Mouse (Mus musculus) hindbrain, embryonic 14.5 days (tissue): Measurements from ENCODE around the gene Slc25a36. TPM values are rescaled to one million over a fixed set of nuclear protein-coding genes. Genes with fewer than 3 reads are reported as not detected.

ENCODE experiments used
- ATAC-seq: fragments of 200-750 bp; cut with Nextera tagmentation; 2 replicates; pipeline ENCODE4 v1.8.0; 2017; ENCODE audit warnings: moderate number of reproducible peaks, mild to moderate bottlenecking, moderate TSS enrichment, moderate library complexity; ENCODE audit not compliant: low FRiP score
- DNase-seq: peaks from one replicate; pipeline ENCODE4 v3.0.0-alpha.2; 2015; ENCODE audit warnings: low spot score
- H3K27ac ChIP-seq: fragments of 300-500 bp; sonication (generic); 2 replicates; pipeline ENCODE4 v1.5.1; 2014; ENCODE audit warnings: mild to moderate bottlenecking, moderate library complexity
- H3K27me3 ChIP-seq: fragments of 300-500 bp; sonication (generic); 2 replicates; pipeline ENCODE4 v1.6.1; 2014; ENCODE audit warnings: mild to moderate bottlenecking, low read length, mixed read lengths; ENCODE audit not compliant: control insufficient read depth, insufficient read depth
- H3K36me3 ChIP-seq: fragments of 300-500 bp; sonication (generic); replicated peaks from 2 replicates; pipeline ENCODE4 v1.6.1; 2014; ENCODE audit not compliant: control insufficient read depth, insufficient read depth
- H3K4me1 ChIP-seq: fragments of 300-500 bp; sonication (generic); replicated peaks from 2 replicates; pipeline ENCODE4 v1.6.1; 2014; ENCODE audit warnings: antibody characterized with exemption, low read length, mixed read lengths; ENCODE audit not compliant: control insufficient read depth, insufficient read depth
- H3K4me2 ChIP-seq: fragments of 300-500 bp; sonication (generic); replicated peaks from 2 replicates; pipeline ENCODE4 v1.6.1; 2014; ENCODE audit warnings: mild to moderate bottlenecking, moderate library complexity
- H3K4me3 ChIP-seq: fragments of 300-500 bp; sonication (generic); replicated peaks from 2 replicates; pipeline ENCODE4 v1.5.1; 2014; ENCODE audit warnings: mild to moderate bottlenecking, low read length
- H3K9ac ChIP-seq: fragments of 300-500 bp; sonication (generic); 2 replicates; pipeline ENCODE4 v1.6.1; 2014
- H3K9me3 ChIP-seq: fragments of 300-500 bp; sonication (generic); 2 replicates; pipeline ENCODE4 v1.6.1; 2016; ENCODE audit warnings: low read length; ENCODE audit not compliant: control insufficient read depth
- WGBS: fragments of 180-500 bp; shearing (Covaris S2); extraction: QIAGEN DNeasy Blood & Tissue Kit; methylation state at CpG from one replicate; pipeline ENCODE4 v1.1.7; 2014; 5-methylcytosine and 5-hydroxymethylcytosine counted together
- polyA plus RNA-seq: library from polyadenylated mRNA; unstranded; fragments of >200 nt; fragmentation: Nextera tagmentation; extraction: Ambion mirVana; gene quantifications from 2 replicates; pipeline ENCODE4 v1.2.1, GENCODE M21; 2014

Gene Slc25a36
- polyA plus RNA-seq = 95.4 and 99.2 TPM in 2 replicates

- H3K9ac ChIP-seq = peak within 1 kb of the TSS; percentile 83
- peak within 1 kb of the TSS; percentile 88 for H3K27ac ChIP-seq
- H3K27me3 ChIP-seq = no peaks in the 10 kb centered on the region
- H3K36me3 ChIP-seq = no peaks in the 10 kb centered on the region
- ATAC-seq (peak; percentile 99), DNase-seq (peak; percentile 98)
- peak within 1 kb of the TSS; percentile 61 for H3K4me2 ChIP-seq
- H3K9me3 ChIP-seq = no peaks in the 10 kb centered on the region
- peaks cover 13% of the 10 kb centered on the region for H3K4me1 ChIP-seq
- H3K4me3 ChIP-seq = peak within 1 kb of the TSS; percentile 82
- under 1% methylated on average over 90 of the region's 91 CpGs for WGBS
Observed at GRCm38 (mm10) chr9:97110571-97111390, at the start of gene Slc25a36. TSS of gene Slc25a36 (minus strand) at chr9:97111157.

DNA sequence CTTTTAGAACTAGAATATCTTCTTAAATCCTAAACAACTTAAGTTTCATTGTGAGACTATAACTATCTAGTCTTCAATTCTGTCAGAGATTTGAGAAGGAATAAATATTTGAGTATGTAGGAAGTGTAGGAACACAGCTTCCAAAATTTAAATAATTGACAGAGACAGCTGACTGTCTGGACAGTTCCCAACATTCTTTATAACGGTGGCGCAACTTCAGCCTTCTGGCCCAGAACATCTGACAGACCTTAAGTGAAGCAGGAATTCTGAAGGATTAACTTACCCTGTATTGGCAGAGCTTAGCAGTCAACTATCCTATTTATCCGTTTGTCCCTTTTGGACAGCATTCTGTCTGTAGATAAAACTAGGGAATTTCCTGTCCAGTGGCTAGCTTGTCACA, 47.5 kb upstream of the Slc25a36 start:
- Histone ChIP-seq H3K36me3 (no peaks in the 10 kb centered on the region), H3K9ac (no peak overlapping the region), H3K4me2 (no peak overlapping the region), H3K4me1 (no peaks in the 10 kb centered on the region), H3K9me3 (no peaks in the 10 kb centered on the region), H3K4me3 (no peak overlapping the region), H3K27me3 (no peaks in the 10 kb centered on the region), H3K27ac (no peak overlapping the region)
- DNase-seq (no peak), ATAC-seq (no peak)
- 75% methylated on average over 3 of the region's 3 CpGs for WGBS

- H3K27me3 ChIP-seq = no peaks in the 10 kb centered on the region
- H3K27ac ChIP-seq = no peak overlapping the region
- H3K4me1 ChIP-seq = no peaks in the 10 kb centered on the region
- H3K4me2 ChIP-seq = no peak overlapping the region
- no peak overlapping the region for H3K9ac ChIP-seq
- H3K9me3 ChIP-seq = no peaks in the 10 kb centered on the region
- no peak for ATAC-seq
- no peaks in the 10 kb centered on the region for H3K36me3 ChIP-seq
- no peak overlapping the region for H3K4me3 ChIP-seq
- no peak for DNase-seq
- 82% methylated on average over 3 of the region's 3 CpGs for WGBS
Observed at GRCm38 (mm10) chr9:97155981-97156380, 45.0 kb upstream of the Slc25a36 start.

- DNase-seq (no peak), ATAC-seq (no peak)
- no peaks in the 10 kb centered on the region for H3K36me3 ChIP-seq
- 90% methylated on average over 4 of the region's 4 CpGs for whole genome bisulfite sequencing
- no peaks in the 10 kb centered on the region for H3K4me1 ChIP-seq
- no peak overlapping the region for H3K4me2 ChIP-seq
- H3K27ac ChIP-seq = no peak overlapping the region
- no peak overlapping the region for H3K9ac ChIP-seq
- H3K4me3 ChIP-seq = no peak overlapping the region
- H3K27me3 ChIP-seq = no peaks in the 10 kb centered on the region
- H3K9me3 ChIP-seq = no peaks in the 10 kb centered on the region
Observed at GRCm38 (mm10) chr9:97154956-97155355, 44.0 kb upstream of the Slc25a36 start.

- H3K27ac ChIP-seq = no peak overlapping the region
- ATAC-seq (no peak), DNase-seq (no peak)
- H3K4me1 ChIP-seq = no peaks in the 10 kb centered on the region
- WGBS = 83% methylated on average over 3 of the region's 3 CpGs
- no peak overlapping the region for H3K9ac ChIP-seq
- no peaks in the 10 kb centered on the region for H3K27me3 ChIP-seq
- no peak overlapping the region for H3K4me3 ChIP-seq
- no peaks in the 10 kb centered on the region for H3K9me3 ChIP-seq
- H3K36me3 ChIP-seq = no peaks in the 10 kb centered on the region
- H3K4me2 ChIP-seq = no peak overlapping the region
Observed at GRCm38 (mm10) chr9:97153006-97153405, 42.0 kb upstream of the Slc25a36 start.

GRCm38 (mm10) chr9:97147270-97147669, 36.3 kb upstream of the Slc25a36 start:
- Histone ChIP-seq H3K9me3 (no peaks in the 10 kb centered on the region), H3K4me1 (no peaks in the 10 kb centered on the region), H3K9ac (no peak overlapping the region), H3K4me2 (no peak overlapping the region), H3K27me3 (no peaks in the 10 kb centered on the region), H3K4me3 (no peak overlapping the region), H3K27ac (no peak overlapping the region), H3K36me3 (no peaks in the 10 kb centered on the region)
- DNase-seq (no peak), ATAC-seq (no peak)
- WGBS = 92% methylated on average over 2 of the region's 2 CpGs

GRCm38 (mm10) chr9:97145351-97145750, 34.4 kb upstream of the Slc25a36 start:
- DNase-seq (no peak), ATAC-seq (no peak)
- WGBS = 85% methylated on average over 6 of the region's 6 CpGs
- H3K9me3 ChIP-seq = no peaks in the 10 kb centered on the region
- H3K36me3 ChIP-seq = no peaks in the 10 kb centered on the region
- no peaks in the 10 kb centered on the region for H3K27me3 ChIP-seq
- no peak overlapping the region for H3K27ac ChIP-seq
- H3K4me1 ChIP-seq = no peaks in the 10 kb centered on the region
- no peak overlapping the region for H3K4me2 ChIP-seq
- H3K4me3 ChIP-seq = no peak overlapping the region
- H3K9ac ChIP-seq = no peak overlapping the region

DNA sequence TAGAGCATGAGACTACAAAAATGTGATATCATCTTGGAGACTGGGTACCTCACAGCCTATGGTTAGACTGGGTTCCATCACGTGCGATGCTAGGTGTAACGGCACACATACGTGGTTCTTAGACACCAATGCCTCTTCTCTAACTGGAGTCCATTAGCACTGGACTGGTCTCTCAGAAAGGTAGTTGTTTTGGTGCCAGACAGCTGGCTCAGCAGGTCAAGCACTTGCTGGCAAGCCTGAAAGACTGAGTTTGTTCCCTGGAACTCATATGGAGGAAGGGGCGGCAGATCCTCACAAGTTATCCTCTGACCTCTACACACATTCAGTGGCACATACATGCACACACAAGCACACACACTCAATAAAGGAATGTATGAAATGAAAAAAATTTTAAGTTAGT, 32.5 kb upstream of the Slc25a36 start:
- H3K9ac ChIP-seq = no peak overlapping the region
- no peaks in the 10 kb centered on the region for H3K9me3 ChIP-seq
- H3K4me1 ChIP-seq = no peaks in the 10 kb centered on the region
- ATAC-seq (no peak), DNase-seq (no peak)
- H3K4me2 ChIP-seq = no peak overlapping the region
- H3K27ac ChIP-seq = no peak overlapping the region
- 96% methylated on average over 5 of the region's 5 CpGs for WGBS
- no peaks in the 10 kb centered on the region for H3K36me3 ChIP-seq
- no peaks in the 10 kb centered on the region for H3K27me3 ChIP-seq
- H3K4me3 ChIP-seq = no peak overlapping the region

DNA sequence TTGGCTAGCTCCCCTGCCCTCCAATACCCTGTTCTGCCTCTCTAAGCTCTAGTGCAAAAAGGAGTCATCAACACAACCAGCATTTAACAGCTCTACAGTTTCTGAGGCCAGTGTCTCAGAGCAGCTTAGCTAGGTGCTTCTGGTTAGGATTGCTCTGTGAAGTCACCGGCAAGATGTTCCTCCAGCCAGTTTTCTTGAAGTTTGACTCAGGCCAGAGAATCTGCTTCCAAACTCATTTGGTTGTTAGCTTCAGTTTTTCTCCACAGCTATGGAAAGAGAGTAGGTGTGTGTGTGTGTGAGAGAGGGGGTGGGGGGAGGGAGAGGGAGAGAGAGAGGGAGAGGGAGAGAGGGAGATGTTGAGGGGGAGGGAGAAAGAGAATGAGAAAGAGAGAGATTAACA, 31.6 kb upstream of the Slc25a36 start:
- Histone ChIP-seq H3K4me2 (no peak overlapping the region), H3K9me3 (no peaks in the 10 kb centered on the region), H3K4me1 (no peaks in the 10 kb centered on the region), H3K9ac (no peak overlapping the region), H3K27me3 (no peaks in the 10 kb centered on the region), H3K27ac (no peak overlapping the region), H3K36me3 (no peaks in the 10 kb centered on the region), H3K4me3 (no peak overlapping the region)
- 91% methylated on average over 1 of the region's 1 CpGs for WGBS
- DNase-seq (no peak), ATAC-seq (no peak)
